Mouse (Mus musculus) gonadal fat pad, adult 2 months (tissue): ENCODE data around the gene Slc38a2. TPM values are rescaled to one million over a fixed set of nuclear protein-coding genes. Genes with fewer than 3 reads are reported as not detected.

Experiments used
- DNase-seq: peaks from one replicate; pipeline ENCODE4 v3.0.0-alpha.2; 2012; ENCODE audit warnings: low read depth
- polyA plus RNA-seq: library from polyadenylated mRNA; depleted of rRNA; stranded (reverse); fragments of >200 nt; gene quantifications from 2 replicates; pipeline ENCODE4 v1.2.3, GENCODE M21; 2012; rRNA removed

The Slc38a2 gene
- 25.5 and 28.9 TPM in 2 replicates for polyA plus RNA-seq

DNA sequence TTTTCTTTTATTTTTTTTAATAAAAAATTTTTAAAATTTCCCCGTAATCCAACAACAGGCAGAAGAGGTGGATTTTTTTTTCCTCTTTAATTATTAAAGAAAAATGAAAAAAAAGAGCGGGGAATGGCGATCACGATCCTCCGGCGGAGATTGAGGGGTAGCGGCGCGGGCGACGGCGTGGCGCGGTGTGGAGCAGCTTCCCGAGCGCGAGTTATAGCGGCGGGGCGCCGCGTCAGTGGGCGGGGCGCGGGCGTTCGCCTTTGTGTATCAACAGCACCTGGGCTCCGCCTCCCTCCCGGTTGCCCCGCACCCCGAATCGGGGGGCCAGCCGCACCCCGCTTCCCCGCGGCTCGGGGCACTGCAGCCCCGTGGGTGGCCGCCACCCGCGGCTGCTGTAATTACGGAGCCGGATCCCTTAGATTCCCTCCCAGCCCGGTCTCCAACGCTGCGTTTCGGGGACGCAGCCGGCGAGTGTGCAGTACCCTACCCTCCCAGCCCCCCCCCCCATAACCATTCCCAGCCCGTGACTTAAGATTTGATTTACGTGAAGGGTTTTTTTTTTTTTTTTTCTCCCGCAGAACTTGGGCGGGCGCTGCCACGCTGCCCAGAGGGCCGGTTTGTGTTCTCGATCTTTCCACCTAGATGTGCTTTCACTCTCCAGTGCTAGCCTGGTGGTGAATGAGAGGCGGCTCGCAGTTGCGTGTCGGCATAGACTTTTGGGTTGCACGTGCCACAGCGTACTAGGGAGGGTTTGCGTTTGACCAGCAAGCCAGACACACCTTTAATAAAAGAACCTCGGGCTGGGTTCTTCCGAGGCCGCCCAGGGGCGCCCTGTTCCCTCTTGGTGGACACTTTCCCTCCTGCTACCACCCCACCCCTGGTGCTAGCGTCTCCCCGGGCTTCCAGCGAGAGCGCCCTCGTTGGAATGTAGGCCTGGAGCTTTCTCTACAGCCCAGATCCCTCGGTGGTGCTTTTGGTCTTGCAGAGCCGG, at the start of gene Slc38a2:
Slc38a2 (minus strand) TSS at position 210 of the 991 bp plus-strand sequence.
- no peak for DNase-seq

DNA sequence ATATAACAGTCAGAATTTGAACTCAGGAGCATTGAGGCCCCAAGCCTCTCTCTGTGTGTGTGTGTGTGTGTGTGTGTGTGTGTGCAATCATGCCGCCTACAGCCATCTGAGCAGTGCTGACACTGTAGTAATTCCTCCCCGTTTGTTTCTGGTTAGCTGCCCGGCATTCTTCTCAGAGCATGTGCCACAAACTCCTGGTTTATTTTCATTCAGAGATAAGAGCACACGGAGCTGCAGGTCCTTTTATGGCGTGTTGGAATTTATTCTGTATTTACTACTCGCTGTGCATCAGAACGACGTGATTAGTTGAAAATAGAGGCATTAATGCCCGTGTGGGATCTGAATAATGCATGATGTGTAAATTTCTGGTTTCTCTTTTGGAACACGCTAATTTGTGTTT, 49.6 kb upstream of the Slc38a2 start:
- DNase-seq, result no peak

DNA sequence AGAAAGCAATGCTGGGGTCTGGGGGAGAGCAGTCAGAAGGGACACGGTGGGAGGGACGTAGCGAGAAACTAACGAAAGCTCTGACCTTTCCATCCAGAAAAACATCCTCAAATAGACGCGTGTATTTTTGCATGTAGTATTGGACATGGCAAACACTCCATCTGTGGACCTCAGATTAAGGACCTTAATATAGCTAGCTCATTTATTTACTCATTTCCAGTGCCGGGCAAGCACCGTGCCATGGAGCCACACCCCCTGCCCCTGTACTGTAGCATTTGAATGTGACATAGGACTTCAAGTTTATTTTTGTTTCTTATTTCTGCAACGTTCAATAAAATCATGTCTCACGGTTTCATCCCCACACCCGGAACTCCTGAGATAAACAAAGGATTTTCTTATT, 48.0 kb upstream of the Slc38a2 start:
- no peak for DNase-seq

DNA sequence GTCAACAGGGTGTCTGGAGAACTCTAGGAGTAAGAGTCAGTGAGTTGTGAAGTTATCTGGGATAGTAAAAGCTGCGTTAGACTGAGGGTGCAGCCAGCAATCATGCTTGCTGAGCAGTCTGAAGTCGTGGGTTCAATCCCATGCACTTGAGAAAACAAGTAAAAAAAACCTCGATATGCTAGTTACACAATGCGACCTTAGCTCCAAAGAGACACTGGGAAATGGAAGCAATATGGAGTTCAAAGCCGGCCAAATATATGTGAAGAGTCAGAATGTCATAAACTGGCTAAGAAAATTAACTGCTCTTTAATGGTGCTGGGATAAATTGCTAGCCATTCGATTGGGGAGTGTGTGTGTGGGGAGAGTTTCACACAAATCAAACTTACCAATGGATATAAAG, 47.5 kb upstream of the Slc38a2 start:
- no peak for DNase-seq

DNA sequence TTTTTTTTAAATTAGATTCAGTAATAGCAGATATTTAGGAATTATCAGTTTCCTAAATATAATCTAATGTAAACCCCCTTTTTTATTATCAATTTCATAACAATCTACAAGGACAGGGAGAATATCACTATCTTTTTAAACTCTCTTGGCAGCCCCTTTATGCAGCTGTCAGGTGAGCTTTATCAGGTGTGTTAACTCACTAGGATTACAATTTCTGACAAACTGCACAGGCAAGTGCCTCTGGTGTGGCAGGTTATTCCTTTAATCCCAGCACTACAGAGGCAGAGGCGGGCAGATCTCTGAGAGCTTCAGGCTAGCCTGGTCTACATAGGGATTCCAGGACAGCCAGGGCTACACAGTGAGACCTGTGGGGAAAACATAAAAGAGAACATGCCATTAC, 45.8 kb upstream of the Slc38a2 start:
- DNase-seq, result no peak

DNA sequence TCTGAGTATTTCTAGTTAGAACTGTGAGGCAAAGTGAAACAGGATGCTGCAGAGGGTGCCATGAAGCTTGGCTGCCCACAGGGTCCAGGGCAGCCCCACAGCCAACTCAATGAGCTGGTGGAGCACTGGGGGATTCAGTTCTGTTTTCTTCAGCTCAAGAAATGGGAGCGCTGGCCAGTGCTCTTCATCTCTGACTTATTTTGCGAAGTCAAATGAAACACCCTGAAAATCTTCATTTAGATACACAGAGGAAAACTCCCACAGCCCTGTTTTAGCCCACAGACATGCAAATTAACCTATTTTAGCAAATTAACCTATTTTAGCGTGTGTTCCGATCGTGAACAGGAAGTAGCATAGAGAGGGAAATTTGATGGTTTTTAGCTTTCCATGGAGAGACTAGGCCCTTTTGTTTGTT, 45.4 kb upstream of the Slc38a2 start:
- DNase-seq, result no peak

DNA sequence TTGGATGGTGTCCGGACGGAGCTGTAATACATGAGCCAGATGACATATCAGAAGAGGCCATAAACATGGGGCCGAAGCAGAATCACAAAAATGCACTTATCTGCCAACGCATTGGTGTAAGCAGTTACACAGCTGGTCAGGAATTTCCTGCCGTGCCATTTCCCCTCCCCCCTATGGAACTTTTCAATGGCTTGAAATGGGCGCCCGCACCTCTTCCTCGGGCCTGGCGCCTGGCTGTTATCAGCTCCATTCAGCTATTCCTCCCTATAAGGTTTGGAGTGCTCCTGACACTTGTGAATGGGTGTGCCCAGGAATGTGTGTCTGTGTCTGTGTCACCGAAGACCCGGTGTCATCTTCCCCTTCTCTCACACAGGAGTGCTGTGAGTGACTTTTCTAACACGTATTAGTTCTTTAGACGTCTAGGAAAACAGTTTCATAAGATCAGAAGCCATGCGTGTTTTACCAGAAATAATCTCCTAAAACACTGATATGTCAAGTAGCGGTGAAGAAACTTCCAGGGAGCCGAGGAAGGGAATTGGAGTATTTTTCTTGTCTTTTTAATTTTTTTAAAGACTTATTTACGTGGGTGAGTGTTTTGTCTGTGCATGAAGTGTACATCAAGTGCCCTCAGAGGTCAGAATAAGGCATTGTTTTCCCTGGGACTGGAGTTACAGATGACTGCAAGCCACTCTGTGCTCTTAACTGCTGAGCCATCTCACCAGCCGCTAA, 44.8 kb upstream of the Slc38a2 start:
- no peak for DNase-seq

DNA sequence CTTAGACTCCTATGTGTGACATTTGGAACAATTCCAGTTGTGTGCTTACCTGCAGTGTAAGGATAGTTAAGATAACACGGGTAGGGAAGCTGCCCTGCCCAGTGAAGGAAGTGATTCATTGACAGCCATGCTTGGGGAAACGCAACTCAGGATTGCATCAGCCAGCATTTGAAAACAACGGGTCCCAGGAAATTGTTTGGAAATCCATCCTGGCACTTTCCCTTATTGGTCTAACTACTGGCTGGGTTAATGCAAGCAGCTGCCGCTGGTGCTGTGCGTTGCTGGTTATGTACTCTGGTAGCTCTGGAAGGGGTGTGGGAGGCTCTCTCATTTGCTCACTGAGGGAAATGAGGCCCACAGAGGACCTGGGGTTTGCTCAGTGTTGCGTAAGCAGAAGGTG, 43.7 kb upstream of the Slc38a2 start:
- peak; percentile 81 for DNase-seq

DNA sequence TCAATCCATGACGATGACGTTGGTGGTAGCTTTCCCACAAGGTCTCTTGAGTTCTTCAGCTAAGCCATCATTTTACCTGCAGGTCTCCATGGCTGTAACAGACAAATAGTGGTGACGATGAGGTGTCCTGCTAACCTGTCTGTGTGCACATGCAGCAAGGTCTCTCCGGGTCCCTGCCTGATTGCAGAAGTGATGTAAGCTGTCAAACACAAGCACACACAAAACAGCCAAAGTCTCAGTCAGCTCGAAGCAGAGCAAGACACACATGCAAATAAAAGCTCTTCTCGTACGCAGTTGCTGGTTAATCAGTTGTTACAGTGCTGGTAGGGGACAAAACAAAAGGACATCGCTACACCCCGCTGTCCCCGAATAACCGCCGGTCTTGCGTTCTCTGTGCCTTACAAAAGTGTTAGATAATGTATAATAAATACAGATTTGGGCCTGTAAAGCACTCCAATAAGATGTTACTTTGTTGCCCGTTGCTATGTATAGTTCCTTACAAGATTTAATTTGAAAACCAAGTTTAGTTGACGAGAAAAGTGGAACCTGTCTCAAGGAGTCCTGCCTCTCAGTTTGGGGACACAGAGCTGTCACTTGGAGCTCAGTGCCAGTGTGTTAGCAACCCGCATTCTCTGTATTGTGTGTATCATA, 43.2 kb upstream of the Slc38a2 start:
- DNase-seq, result no peak

DNA sequence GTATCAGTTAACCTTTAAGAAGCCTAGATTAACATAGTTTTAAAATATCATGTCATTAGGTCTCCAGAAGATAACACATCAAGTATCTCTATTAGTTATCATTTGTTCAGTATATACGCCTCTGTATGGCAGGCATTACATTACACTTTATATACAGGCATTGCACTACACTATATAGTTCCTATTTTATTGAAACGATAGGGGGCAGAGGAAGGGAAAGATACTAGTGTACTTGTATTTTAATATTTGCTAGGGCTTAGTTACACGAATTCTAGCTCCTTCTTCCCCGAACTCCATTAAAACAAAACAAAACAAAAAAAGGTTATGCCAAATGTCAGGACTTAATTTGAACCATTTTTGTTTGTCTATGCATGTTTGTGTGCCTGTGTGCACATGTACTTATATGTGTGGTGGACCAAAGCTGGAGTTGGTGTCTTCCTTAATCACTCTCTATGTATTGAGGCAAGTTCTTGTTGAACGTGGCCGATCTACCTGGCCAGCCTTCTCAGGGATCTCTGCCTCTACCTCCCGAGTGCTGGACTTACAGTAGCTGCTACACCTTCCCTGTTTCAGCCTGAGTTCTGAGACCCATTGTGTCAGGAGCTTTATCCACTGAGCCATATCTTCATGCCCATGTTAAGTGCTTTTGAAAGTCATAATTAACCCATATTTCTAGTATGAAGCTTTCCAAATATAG, 41.5 kb upstream of the Slc38a2 start:
- no peak for DNase-seq

DNA sequence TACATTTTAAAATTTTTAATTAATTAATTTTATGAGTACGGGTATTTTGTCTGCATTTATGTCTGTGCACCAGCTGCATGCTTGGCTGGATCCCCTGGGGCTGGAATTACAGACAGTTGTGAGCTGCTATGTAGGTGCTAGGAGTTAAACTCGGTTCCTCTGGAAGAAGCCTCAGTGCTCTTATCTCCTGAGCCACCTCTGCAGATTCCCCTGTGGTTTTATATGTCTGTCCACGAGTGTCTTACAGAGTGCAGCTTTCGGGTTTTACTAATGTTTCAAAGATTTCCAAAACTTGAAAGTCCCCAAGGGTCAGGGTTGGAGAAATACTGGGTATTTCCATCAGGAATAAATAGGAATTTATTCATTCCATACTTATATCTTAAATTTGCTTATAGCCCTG, 40.6 kb upstream of the Slc38a2 start:
- no peak for DNase-seq

DNA sequence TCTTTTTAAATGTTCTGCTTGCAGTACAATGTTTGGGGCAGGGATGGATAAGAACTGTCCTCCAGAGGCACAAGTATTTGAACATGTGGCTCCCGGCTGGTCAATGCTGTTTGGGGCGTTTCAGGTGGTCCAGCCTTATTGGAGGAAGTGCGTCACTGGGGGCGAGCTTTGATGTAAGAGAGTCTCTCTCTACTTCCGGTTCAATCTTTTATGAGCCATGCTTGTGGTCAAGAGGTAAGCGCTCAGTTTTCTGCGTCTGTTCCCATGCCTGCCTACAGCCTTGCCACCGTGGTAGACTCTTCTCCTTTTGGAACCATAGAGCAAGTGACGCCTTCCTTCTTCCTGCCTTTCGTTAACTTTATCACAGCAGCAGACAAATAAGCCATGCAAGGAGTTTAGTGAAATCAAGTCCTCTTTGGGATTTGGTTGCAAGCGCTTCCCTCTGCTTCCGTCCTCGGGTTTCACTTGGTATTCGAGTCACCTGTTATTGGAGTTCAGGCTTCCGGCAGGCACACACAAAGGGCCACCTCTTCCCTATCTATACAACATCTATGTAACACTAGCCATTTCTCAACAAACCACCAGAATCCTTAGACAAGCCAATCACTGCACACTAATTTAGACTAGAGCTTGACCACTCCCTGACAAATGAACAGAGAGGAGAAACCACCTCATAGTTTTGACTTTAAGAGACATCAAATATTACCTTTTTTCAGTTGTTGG, 37.3 kb upstream of the Slc38a2 start:
- DNase-seq, result no peak

DNA sequence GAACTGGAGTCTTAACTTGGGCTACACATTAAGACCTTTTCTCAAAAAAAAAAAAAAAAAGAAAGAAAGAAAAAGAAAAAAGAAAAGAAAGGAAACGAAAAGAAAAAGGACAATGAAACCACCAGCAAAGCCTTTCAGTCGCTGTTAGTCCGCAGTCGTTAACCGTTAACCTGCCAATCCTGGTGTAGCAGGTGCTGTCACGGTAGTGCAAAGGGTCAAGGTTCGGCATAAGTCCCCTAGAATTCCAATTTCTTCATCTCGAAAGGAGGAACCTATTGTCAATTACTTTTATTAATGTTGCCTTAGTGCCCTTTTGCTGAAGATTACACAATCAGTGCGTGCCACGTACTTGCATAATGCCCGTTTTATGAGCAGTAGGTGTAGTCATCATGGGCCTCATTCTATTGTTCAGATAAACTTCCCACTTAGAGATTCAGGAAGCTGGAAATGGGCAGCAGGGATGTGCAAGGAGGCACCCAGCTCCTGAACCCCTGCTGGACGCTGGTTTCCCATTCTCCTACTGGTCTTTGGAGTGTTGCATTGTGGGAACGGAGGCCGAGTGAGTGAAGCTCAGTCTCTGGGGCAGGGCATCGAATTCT, 36.1 kb upstream of the Slc38a2 start:
- peak; percentile 55 for DNase-seq

DNA sequence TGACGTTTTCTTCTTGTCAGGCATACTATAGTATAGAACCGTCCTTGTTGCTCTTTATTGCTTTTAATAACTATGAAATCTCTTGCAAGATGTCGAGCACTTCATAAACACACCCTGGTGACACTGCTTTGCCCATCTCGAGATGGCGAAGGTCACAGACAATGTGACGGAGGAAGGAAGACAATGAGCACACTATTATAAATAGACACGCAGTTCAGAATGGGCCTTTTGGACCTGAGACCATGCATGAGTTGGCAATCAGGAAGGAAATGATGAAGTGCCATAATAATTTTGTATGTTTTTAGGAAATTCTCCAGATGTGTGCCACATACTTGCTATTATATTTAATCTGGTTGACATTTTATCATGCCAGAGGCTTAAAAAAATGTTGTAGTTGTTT, 34.9 kb upstream of the Slc38a2 start:
- no peak for DNase-seq

DNA sequence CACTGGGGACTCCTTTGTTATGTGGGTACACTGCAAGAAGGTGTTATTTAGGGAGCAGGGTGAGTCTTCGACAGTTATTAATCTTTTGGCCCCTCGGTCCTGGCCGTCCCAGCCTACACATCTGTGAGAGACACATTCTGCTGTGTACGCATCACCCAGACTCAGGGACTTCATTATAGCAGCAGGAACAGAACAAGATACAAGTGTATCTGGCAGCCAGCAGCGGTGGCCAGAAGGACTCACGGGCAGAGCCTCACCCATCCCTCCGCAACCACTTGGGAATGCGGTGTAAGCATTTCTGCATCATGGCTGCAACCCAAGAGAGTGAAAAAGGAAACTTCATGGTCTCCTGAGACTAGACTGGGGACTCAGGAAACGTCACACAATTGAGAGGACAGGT, 30.9 kb upstream of the Slc38a2 start:
- no peak for DNase-seq

DNA sequence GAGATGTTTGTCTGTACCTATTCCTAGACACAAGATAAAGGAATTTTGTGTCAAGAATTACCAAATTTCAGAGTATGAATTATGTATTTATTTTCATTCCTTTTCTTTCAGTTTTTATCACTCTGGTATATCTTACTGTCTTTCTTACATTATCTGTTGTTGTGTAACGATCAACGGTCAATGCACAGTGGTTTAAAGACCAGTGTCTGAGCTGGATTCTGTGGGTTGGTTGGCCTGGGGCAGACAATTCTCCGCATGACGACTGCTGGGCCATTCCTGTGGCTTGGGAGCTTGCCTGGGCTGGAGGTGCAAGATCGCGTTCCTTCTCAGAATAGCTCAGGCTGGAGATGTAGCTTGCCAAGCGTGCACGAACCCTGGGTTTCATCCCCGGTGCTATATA, 30.3 kb upstream of the Slc38a2 start:
- DNase-seq, result no peak

DNA sequence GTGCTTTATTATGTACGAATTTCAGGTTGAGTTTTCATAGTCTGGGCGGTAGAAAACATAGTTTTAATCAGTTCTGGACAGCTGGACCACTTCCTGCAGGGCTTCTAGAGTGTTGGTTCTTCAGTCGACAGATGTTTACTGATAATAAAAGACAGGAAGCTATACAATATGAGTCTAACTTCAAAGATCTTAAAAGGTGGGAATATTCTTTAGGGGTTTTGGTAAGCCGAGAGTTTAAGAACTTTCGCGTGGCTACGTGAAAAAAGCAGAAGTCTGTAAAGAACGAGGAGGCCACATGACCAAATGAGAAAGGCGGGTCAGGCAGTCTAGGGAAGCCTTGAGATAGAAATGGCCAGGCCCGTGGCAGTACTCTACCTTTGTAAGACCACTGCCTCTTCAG, 29.5 kb upstream of the Slc38a2 start:
- no peak for DNase-seq

DNA sequence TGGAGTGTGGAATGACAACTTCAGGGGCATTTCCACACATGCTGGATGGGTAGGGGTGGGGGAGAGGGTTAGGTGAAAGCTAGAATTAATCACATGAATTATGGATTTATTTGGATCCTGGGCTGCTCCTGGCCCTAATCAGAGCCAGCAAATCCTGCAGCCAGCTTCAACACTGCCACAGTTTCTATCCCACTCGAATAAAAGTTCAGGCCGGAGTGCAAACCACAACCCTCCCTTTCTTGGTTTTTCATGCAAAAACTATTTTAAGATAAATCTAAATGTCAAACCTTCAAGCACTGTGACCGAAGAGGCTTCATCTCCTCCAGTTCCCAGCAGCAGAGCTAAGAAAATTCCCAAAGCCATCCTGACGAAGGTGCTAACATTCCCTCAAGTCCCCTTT, 28.8 kb upstream of the Slc38a2 start:
- DNase-seq, result no peak

DNA sequence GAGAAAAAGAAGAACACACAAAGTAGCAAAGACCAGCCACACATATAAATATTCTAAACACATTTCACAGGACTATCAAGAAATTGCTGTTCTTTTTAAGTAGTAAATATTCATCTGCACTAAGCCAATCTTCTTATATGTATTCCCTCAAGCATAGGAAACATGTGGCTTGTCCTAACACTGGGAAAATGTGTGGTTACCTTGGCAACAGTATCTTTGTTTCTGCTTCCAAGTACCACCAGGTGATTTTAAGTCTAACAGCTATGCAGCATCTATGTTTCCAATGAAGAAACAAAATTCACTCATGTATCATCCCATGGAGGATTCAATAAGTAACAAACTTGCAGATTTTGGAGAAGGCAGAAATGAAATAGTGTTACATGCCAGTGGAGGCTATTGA, 25.0 kb upstream of the Slc38a2 start:
- no peak for DNase-seq

DNA sequence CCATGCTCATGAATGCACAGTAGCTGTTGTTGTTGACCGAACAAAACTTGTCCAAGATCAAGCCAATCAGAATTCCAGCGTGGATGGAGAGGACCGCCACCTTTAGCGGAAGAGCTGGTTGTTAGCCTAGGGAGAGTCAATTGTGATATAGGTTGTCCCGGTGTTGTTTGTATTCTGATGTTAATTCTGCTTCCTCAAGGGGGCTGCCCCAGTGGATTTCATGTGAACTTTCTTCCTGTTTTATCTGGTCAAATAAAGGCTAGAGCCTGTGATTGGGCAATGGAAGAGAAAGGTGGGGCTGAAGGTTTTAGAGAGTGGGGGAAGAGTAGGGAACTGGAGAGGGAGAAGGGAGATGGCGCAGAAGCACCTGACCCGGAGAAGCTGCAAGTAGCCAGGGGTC, 22.7 kb upstream of the Slc38a2 start:
- DNase-seq, result no peak

DNA sequence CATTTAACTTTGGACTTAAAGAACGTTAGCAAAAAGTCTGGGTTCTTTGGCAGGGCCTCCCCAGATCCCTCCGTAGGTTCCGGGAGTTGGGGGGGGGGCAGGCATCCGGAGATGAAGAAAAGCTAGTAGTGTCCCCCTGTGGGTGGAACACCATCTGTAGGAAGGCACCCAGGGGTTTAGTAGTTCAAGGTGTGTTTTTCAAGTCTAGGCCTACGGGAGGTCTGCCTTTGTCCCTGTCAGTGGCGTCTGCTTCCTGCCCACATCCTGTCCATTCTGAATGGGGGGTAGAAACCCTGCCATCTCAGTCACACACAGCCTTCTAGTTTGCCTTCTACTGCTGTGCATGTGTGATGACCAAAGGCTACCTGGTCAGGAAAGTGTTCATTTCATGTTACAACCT, 20.6 kb upstream of the Slc38a2 start:
- no peak for DNase-seq
